Mouse (Mus musculus) heart, postnatal 0 days (tissue): ENCODE measurements around the gene Bsg.

ENCODE experiments used
- CTCF ChIP-seq: IDR thresholded peaks from 2 replicates; pipeline ENCODE4 v1.5.1; 2016; ENCODE audit warnings: antibody characterized with exemption, control low read depth, low read depth
- EP300 ChIP-seq: IDR thresholded peaks from 2 replicates; pipeline ENCODE4 v1.6.1; 2016; ENCODE audit warnings: antibody characterized with exemption, low read depth

- TF ChIP-seq CTCF: no peak
- TF ChIP-seq EP300: no peak
Measured at GRCm38 (mm10) chr10:79745411-79745810, 41.1 kb downstream of the Bsg start.
